Mouse (Mus musculus): ENCODE results near the gene Syf2. TPM values are rescaled to one million over a fixed set of nuclear protein-coding genes. Genes with fewer than 3 reads are reported as not detected.

The Syf2 gene
- 235 TPM for polyA plus RNA-seq (2017; shearing (Covaris generic))

DNA sequence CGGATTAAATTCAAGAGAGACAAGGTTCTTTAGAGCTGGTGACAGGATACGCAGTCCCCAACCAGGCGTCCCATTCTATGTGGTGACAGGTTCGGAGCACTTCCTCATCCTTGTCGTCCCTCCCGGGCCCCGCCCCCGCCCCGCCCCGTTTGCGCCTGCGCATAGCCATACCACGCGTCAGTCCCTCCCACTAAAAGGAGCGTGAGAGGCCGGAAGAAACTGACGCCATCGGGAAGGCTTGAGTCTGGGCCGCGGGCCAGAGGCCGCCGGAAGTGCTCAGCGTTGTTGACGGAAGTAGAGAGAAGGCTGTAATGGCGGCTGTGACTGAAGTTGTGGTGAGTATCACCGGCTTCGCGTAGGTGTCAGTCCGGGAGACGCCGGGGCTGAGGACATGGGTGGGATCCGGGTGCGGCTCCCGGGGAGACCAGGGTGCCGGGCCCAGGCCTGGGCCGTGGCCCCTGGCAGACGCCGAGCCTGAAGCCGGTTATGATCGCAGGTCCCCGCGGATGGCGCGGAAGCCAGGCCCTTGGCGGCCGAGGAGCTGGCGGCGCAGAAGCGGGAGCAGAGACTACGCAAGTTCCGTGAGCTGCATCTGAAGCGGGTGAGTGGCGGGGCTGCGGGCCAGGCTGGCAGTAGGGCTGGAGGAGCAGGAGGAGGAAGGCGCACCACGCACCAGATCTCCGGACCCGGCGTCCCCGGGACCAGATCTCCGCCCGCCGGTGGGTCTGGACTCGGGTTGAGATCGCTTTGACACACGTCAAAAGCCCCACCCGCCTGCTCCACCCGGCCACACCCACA, at the start of gene Syf2:
Gene Syf2 (plus strand): TSS at position 215 of the 798 bp plus-strand sequence.

GRCm38 (mm10) chr4:134914864-134915209, 15.9 kb upstream of the Syf2 start, which contains the start of gene Tmem50a:
Gene Tmem50a, minus strand, starts transcription at chr4:134915024.

DNA sequence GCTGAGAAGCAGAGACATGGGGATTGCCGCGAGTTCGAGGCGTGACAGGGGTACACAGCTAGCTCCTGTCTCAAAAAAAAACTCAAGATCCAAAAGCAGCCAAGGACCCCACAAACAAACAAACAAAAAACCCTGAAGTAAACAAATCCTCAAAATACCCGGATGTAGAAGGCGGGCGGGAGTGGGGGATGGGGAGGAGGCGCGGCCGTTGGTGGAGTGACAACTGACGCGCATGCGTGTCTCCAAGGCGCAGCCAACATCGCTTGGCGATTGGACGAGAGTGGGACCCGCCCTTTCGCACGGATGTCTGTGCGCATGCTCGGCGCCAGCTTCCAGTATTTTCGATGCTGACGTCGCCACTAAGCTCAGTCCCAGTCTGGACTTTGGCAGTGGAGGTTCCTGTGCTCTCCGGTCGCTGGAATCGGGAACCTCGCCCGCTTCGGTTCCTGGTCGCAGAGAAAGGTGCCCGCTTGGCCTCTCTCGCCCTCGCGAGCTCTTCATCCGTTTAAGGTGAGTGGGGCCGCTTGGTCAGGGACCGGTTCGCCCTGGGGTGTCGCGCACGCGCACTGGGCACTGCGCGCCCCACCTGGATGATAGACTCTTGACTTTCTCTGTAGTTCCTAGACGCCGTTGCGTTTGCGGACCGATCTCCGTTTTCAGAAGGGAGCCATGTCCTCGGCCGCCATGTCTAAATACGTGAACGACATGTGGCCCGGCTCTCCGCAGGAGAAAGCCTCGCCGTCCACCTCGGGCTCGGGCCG, 7.3 kb upstream of the Syf2 start, which contains the start of gene Rsrp1:
Gene Rsrp1 (plus strand): TSS at position 335 of the 761 bp plus-strand sequence.

Other genes with a start within 250 kb of the Syf2 start
- gene Man1c1, start 226.6 kb upstream of the Syf2 start, polyA plus RNA-seq (2017; shearing (Covaris generic)) = 1.0 TPM
- 53.5 TPM for gene Ldlrap1, start 162.9 kb upstream of the Syf2 start, polyA plus RNA-seq (2017; shearing (Covaris generic))
- gene Maco1, start 77.6 kb upstream of the Syf2 start, polyA plus RNA-seq (2017; shearing (Covaris generic)) = 6.6 TPM
- 0.65 TPM for gene Rhd, start 66.4 kb upstream of the Syf2 start, polyA plus RNA-seq (2017; shearing (Covaris generic))
- 468 TPM for gene Tmem50a, start 15.9 kb upstream of the Syf2 start, polyA plus RNA-seq (2017; shearing (Covaris generic))
- 295 TPM for gene Rsrp1, start 7.3 kb upstream of the Syf2 start, polyA plus RNA-seq (2017; shearing (Covaris generic))
- gene Runx3, start 189.8 kb downstream of the Syf2 start, polyA plus RNA-seq (2017; shearing (Covaris generic)) = 10.0 TPM

Measured in inflammation-experienced regulatory T-cells, adult 16 weeks (primary cell).